Mouse (Mus musculus): ENCODE measurements around the gene Hps4.

Hps4 gene

DNA sequence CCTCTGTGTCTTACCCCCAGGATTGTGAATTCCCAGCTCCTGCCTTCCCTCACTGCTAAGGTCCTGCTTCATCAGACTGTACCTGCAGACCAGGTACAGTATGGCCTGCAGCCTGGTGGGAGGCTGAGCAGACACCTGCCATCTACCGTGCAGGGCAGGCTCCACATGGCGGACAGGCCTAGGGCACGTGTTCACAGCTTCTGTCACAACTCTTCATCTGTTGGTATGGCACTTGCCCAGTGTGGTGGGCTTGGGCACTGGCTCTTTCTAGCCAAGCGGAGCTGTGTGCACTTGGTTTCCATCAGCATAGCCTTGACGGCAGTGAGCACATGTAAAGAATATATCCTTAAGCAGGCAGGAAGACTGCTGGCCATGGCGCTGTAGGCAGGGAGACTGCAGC is 24.0 kb downstream of the Hps4 start:
- DNase-seq (ENCODE audit: extremely low read depth, low read depth, low spot score), result no peak

DNA sequence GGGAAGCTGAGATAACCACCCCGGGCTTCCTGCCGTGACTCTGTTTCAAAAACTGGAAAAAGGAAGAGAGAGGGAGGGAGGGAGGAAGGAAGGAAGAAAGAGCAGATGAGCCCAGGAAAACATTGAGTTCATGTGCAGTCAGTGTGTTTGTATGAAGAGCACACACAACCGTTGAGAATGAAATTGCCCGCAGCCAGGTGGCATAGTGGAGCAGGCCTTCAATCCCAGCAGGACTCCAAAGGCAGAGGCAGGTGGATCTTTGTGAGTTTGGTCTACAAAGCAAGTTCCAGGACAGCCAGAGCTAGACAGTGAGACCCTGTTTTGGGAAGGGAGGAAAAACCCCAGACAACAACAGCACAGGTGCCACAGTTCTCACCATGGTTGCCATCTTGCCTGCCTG is 24.5 kb downstream of the Hps4 start:
- DNase-seq (ENCODE audit: extremely low read depth, low read depth, low spot score), result no peak

DNA sequence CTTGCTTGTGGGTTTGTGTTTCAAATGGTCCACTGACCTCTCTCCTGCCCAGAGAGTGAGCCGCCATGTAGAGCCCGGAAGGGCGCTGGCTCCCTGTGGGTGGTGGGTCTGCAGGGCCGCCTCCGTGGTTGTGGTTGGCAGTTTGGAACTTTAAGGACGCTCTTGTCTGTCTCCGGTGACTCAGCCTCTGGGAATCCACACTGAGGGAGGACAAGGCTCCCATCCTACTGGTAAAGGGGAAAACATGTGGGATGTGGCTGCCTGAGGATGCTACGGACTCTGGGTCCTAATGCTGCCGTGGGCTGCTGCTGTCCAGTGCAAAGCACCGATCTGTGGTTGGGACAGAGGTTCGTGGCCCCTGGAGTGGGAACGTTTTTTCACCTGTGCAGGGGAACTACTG is 25.0 kb downstream of the Hps4 start:
- no peak for DNase-seq (ENCODE audit: extremely low read depth, low read depth, low spot score)

DNA sequence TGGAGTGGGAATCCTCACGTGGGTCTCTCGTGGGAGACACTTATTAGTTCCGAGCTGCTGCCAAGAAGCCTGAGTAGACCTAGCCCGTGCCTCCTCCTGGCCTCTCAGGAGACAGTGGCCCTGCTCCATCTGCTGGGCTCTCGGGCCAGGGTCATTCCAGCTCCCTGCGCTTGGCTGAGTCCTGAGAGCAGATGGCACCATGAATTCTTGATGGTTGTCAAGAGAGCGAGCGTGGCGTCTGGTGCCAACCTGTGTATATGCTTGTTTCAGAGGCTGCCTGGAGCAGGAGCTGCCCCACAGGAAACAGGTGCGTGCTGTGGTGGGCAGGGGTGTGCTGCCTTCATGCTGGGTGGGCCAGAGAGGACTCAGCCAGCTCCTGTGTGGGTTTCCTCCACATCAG is 25.8 kb downstream of the Hps4 start:
- no peak for DNase-seq (ENCODE audit: extremely low read depth, low read depth, low spot score)

DNA sequence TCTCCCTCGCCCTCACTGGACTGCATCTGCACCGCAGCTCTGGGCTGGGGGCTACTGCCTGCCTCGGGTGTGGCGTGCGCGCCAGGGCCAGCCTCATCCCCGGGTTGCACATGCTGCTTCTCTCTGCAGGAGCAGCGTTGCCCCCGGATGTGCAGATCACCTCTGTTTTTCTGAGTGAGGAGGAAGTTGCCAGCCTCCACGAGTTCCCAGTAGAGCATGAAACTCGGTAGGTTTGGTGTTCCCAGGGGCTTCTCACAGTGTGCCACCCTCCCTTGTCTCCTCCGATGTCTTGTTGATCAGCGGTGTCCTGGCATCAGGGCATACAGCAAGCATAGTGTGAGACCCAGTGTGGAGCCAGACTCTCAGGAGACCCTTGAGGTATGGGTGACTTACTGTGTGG is 26.4 kb downstream of the Hps4 start:
- DNase-seq (ENCODE audit: extremely low read depth, low read depth, low spot score), result no peak

DNA sequence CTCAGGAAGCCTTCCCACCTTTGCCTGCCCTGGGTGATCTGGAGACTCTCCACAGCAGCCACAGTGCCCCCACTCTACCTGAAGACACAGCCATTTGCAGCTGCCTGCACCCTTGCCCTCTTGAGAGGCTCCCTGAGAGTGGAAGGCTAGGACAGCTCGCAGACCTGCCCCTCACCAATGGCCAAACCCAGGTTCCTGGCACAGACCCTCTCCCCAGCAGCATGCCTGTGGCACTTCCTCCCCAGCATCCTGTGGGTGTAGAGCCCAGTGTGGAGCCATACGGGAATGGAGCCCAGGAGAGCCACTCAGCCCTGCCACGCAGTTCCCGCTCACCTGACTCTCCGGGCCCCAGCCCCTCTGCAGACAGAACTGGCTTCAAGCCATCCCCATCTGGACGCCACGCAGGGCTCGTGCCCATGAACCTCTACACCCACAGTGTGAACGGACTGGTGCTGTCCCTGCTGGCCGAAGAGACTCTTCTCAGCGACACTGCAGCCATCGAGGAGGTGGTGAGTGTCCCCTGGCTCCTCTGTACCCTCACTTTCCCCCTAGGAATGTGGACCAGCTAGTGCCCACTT is 27.4 kb downstream of the Hps4 start:
- DNase-seq (ENCODE audit: extremely low read depth, low read depth, low spot score), result no peak

DNA sequence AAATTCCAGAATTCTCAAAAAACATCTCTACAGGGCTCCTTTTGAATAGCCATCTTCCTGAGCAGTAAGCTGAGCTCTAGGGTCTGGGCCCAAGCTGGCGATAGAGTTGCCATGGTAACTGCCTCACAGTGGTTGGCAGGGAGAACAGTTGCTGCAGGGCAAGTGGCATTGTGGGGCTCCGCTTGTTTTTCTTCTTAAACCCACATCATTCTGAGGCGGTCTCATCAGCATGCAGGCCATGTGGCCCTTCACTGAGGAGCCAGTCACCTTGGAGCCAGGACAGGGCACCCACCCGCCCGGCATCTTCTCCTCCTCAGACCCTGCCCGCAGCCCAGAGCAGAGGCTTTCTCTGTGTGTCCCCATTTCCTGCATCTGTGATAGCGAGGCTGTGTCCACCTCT is 29.1 kb downstream of the Hps4 start:
- no peak for DNase-seq (ENCODE audit: extremely low read depth, low read depth, low spot score)

DNA sequence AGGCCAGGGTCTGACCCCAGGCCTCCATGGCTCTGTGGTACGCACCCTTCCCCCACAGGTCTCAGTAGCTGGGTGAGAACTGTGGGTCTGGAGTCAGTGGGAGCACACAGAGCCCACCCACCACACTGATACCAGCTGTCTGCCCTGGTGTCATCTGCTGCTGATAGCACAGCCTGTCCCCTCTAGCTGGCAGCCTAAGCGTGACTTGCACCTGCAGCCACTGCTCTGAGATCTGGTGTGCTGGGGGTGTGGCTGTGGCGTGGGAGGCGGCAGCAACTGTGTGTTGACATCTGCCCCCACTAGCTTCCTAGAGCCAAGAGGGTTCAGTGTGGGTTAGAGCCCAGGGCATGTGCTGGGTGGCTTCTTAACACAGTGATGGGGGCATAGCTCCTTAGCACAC is 33.2 kb downstream of the Hps4 start:
- no peak for DNase-seq (ENCODE audit: extremely low read depth, low read depth, low spot score)

DNA sequence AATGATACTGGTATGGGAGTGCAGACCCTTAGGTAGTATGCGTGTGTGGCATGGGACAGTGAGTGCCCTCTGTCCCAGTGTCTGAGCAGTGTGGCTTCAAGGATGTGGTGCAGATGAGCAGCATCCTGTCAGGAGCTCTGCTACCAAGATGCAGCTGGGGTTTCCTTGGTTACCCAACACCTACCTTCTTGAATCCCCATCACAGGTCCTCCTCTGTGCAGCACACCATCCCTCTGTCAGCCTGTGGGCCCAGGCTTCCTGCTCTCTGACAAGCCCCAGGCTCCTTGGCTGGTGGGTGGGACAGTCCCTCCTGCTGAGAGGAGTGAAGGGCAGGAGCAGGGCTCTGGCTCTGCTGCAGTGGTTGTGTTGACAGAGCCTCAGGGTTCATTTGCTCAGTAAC is 34.5 kb downstream of the Hps4 start:
- DNase-seq (ENCODE audit: extremely low read depth, low read depth, low spot score), result no peak

DNA sequence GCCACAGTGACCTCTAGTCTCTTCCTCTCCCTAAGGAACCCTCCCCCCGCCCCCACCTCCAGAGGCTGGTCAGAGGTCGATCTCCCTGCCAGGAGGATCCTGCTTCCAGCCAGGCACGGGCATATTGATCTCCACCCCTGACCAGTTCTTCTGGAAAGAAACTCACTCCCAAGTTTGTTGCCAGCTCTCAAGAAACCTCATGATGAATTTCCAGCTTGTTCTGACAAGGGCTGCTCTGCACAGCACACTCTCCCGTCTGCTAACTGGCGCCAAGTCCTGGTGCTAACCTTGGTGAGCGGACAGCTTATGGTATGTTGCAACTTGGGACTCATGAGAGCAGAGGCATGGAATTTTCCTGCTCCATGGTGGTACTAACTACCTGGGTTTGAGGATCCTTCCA is 35.8 kb downstream of the Hps4 start:
- DNase-seq (ENCODE audit: extremely low read depth, low read depth, low spot score), result peak; percentile 75

DNA sequence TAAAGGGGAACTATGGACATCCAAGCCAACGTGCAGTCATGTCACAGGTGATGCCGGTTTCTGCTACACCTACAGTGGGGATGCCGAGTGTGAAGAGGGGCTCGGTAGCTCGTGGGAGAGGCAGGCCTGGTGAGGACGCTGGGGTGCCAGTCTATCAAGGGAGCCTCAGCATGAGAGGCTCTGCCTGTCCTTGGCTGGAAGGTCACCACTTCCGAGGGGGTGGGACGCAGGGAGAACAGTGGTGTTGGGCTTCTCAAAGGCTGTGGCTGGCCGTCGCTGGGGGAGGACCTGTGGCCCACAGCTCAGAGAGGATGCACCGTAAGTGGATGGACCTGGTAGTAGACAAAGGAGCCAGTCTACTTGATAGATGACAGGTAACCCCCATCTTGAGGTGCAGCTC is 38.3 kb downstream of the Hps4 start:
- DNase-seq (ENCODE audit: extremely low read depth, low read depth, low spot score), result no peak

DNA sequence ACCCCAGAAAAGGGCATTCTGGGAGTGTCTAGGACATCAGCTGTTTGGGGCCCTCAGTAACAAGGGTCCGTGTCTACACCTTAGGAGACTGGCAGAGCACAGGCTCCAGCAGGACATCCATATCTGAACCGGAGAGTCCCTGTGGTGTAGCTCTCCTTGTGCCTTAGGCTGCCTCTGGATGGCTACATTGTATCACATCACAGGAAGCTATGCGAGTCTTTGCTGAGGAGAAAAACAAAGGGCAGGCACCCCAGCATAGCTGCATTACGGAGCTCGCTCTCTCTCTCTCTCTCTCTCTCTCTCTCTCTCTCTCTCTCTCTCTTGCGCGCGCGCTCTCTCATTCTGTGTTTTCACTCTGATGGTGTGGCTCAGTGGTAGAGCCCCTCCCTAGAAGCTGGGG is 39.2 kb downstream of the Hps4 start:
- no peak for DNase-seq (ENCODE audit: extremely low read depth, low read depth, low spot score)

DNA sequence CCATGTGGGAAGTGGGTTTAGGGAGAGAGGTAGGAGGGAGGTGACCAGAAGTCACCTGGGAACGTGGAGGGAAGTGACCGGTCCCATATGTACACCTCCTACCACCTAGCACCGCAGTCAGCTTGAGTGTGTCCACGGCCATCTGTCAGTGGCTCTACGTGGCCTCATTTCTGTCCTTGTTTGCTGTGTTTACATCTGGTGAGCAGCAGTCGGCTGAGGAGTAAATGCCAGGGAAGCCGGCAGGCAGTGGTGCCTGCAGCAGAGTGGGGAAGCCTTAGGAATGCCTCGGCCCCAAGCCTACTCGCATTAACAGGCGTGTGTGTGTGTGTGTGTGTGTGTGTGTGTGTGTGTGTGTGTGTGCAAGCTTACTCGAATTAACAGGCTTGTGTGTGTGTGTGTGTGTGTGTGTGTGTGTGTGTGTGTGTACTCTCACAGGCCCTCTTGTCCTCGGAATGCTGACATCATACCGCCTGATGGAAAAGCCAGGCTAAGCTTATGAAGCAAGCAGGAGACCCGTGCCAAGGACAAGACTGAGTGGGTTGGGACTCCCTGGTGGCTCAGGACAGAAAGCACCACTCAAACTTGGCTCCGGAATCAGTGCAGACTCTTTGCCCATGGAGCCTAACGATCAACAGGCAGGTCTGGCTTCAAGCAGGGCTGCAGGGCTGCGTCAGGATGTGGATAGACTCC is 39.9 kb downstream of the Hps4 start:
- peak; percentile 81 for DNase-seq (ENCODE audit: extremely low read depth, low read depth, low spot score)

DNA sequence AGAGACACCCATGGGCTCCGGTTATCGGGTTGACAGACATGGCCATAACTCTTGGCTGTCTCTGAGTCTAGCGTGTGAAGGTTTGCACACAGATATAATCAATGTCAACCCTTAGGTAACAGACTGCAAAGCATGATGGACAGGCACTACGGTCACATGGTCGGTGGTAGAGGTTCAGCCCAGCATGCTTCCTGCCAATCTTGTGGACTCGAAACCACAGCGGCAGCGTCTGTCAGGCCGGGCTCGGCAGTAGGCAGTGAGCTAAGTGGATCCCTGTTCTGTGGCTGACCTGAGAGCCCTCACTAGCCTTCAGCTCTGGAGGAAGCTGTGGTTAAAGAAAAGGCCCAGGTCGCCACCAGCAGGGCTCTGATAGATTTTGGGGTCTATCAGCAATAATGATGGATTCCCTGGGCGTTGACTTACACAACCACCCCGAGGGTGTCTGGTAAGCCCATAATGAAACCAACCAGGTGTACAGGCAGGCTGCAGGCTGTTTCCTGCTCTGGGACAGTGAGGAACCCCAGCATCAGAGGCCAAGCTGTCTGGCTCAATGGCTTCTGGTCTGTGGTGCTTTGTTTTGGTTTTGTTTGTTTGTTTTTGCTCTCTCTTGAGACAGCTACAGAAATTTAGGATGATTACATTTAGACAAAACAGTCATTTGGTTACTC is 42.1 kb downstream of the Hps4 start:
- DNase-seq (ENCODE audit: extremely low read depth, low read depth, low spot score), result no peak

DNA sequence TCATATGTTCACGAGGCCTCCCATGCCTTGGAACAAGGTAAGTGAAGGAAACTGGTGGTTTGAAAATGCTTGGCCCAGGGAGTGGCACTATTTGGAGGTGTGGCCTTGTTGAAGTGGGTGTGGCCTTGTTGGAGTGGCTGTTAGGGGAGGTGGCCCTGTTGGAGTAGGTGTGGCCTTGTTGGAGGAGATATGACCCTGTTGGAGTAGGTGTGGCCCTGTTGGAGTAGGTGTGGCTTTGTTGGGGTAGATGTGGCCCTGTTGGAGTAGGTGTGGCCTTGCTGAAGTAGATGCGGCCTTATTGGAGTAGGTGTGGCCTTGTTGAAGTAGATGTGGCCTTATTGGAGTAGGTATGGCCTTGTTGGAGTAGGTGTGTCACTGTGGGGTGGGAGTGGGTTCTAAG is 43.1 kb downstream of the Hps4 start:
- DNase-seq (ENCODE audit: extremely low read depth, low read depth, low spot score), result no peak

DNA sequence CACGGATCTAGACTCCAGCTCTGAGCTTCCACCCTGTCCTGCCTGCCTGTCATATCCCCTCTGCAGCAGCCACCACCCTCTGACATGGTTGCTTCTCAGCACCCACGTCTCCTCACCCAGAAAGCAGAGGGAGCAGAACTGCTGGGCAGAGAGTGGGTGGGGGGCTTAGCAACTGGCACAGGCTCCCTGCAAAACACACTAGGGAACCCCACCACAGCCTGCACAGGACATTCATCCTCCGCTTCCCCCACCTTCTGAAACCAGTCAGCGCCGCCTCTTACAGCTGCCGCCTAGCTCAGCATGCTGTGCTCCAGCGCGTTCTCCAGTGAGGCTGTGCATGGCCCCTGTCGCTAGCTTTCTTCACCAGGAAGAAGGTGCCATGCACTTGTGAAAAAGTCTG is 46.5 kb downstream of the Hps4 start:
- DNase-seq (ENCODE audit: extremely low read depth, low read depth, low spot score), result no peak

DNA sequence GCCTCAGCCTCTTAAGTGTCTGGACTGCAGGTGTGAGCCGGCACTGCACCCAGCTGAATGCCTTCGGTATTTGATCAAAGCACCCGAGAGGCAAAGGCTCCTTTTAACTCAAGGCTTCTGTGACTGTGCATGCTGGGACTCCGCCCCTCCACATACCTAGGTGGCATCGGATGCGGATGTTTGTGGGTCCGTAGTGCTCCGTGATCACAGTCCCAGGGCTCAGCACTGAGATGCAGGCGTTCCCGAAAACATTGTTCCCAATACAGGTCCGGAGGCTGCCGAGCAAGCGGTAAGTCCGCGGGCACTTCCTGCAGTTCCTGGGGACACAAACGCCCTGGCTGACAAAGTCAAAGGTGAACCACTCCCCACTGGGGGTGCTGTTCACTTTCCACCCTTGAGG is 48.1 kb downstream of the Hps4 start:
- DNase-seq (ENCODE audit: extremely low read depth, low read depth, low spot score), result no peak

DNA sequence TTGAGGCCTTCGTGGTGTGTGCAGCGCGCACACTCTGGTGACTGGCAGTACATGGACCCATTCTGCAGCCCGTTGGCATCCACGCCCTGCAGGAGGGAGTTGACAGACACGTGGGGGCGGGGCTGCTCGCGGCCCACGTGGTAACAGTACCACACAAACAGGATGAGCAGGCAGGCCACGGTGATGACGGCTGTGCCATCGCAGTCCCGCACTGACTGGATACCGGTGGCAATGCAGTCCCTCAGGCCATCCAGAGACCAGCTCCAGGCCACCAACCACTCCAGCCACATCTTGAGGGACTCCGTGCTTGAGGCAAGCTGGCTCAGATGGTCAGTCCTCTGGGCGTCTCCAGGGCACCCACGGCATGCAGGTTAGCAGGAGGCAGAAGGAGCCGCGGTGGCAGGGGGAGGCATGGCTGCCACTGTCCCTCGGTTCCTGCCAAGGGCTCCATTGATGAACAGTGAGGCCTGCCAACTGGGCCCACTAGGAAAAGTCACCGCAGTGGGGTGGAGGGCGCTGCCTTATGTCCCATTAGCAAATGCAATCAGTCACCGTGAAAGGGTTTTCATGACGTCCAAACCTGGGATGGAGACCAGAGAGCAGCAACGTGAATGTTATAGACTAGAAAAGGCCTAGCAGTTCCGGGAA is 48.9 kb downstream of the Hps4 start:
- no peak for DNase-seq (ENCODE audit: extremely low read depth, low read depth, low spot score)

DNA sequence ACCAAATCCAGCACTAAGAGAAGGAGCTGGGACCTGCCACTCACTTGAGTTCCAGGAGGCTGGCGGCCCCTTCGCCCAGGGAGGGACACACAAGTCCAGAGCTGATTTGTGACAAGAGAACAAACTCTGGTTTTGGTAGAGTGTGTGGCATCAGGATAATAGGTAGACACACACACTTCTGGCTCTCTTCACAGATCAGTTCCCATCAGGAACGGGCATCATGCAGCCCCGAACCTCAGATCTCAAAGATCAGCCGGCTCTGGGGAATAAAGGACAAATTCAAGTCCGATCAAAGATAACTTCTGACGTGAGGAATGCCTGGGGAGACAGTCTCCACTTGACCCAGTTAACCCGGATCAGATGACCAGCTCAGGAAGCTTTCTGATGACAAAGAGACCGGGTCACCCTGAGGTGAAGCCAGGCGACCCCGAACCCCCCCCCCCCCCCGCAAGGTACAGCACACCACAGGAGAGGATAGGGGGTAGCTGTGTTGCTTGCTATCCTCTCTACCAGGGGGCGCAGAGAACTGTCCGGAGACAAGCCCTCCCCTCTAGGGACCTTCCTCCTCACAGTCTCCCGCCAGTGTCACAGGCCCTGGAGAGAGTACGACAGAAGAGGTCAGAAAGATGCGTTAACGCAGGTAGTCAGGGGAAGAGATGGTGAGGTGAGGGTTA is 51.0 kb downstream of the Hps4 start:
- no peak for DNase-seq (ENCODE audit: extremely low read depth, low read depth, low spot score)

DNA sequence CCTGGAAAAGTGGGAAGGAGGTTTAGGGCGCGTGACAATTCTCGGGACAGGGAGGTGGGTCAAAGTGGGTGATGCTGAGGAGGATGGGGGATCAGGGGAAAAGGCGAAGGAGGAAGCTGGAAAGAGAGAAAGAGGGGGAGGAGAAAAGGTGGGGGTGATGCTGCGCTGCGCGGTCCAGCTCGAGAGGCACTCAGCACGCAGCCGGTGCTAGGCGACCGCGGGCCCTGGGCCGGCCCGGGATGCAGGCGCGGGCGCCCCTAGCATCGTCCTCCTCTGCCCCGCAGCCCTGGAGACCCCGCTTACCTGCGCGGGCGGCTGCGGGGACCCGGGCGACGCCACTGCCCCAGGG is 51.5 kb downstream of the Hps4 start:
- DNase-seq (ENCODE audit: extremely low read depth, low read depth, low spot score), result no peak

DNA sequence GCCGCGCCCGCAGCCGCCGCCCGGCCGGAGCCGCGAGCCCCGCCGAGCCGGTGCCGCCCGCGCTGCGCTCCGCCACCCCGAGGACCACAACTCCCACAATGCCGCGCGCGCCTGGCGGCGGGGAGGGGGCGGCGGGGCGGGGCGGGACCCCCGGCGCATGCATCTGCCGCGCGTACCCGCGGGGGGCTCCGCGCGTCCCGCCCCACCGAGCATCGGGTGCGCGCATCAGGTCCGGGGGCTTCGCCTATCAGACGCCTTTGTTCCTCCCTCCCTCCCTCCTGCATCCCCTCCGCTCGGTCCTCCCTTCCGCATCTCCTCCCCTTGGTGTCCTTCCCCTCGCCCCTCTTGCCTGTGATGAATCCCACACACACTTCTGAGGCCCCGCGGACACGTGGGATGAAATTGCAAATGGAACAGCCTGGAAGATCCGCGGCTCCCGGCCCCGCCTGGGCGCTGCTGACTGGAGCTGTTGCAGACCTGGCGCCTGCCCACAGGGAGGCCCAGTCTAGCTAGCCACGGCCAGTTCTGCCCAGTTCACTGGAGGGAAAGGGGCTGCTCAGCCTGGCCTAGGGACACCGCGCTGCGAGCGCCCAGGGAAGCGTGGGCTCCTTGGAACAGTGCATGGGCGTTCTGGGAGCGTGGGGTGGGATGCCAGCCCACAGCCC is 52.0 kb downstream of the Hps4 start, which contains the start of gene Asphd2:
Gene Asphd2, minus strand, starts transcription at position 88 of the 665 bp plus-strand sequence.
- DNase-seq (ENCODE audit: extremely low read depth, low read depth, low spot score), result no peak

Data from fat pad, adult 2 months (tissue).